In the genomic region with DNA sequence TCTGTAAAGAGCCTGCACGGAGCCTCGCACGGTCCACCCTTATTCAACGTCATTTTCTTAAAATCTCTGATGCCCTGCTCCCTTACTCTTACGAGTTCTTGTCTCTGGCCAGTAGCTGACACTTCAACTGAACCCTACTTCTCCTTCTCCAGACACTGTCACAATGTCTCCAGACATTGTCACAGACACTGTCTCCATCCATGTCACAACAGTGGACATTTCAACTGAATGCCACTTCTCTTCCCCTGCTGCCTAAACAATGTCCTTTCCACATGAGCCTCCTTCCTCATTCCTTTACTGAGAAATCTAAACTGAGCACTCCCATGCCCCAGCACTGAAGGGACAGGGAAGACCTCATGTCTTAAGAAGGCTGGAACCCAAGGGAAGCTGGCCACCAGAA, we compare ENCODE assay signal across 9 mouse cellular contexts. TPM values are rescaled to one million over a fixed set of nuclear protein-coding genes. Genes with fewer than 3 reads are reported as not detected.
DNase-seq lines count a peak whose midpoint lies in the region; ATAC-seq and TF ChIP-seq lines count a peak whose summit lies in the region.
"Had no signal": no experiment of that assay in that cellular context is flagged by ENCODE, and none has a peak within 500 bp of the region (broad histone marks: within the 10 kb centered on the region; RNA-seq: fewer than 3 reads in every experiment).

No protein-coding gene starts in this region.

- no peak overlapping the region for H3K9ac ChIP-seq in embryonic facial prominence, embryonic 15.5 days
- H3K9ac ChIP-seq in limb, embryonic 13.5 days, result peak overlapping the region; percentile 90
- H3K9ac ChIP-seq in neural tube, embryonic 14.5 days (replicated peaks; ENCODE audit: low read depth, low read length), result peak overlapping the region; percentile 32; the same call in 1 of the 2 replicates

- intact Hi-C loops in left cerebral cortex, adult 2 months (cut with DNase I), result no loop called here
- intact Hi-C loops in left cerebral cortex, postnatal 36 days (cut with DNase I), result no loop called here

- peaks cover 36% of the 10 kb centered on the region for H3K4me1 ChIP-seq in embryonic facial prominence, embryonic 15.5 days
- H3K4me1 ChIP-seq in limb, embryonic 13.5 days, result peaks cover 27% of the 10 kb centered on the region
- H3K4me1 ChIP-seq in neural tube, embryonic 14.5 days (ENCODE audit: control insufficient read depth, insufficient read depth, low read length), result peaks cover 20% of the 10 kb centered on the region

- ATAC-seq in embryonic facial prominence, embryonic 15.5 days (ENCODE audit: insufficient number of reproducible peaks, low FRiP score, low TSS enrichment, low read depth), result no peak
- no peak for ATAC-seq in limb, embryonic 13.5 days (ENCODE audit: low FRiP score, low read depth)
- ATAC-seq in neural tube, embryonic 14.5 days (ENCODE audit: low read depth), result no peak
- ATAC-seq in megakaryocyte-erythroid progenitor cell, adult 5-6 weeks (replicated peaks; ENCODE audit: low FRiP score, low TSS enrichment, poor library complexity, severe bottlenecking), result no peak

- peak overlapping the region; percentile 100 for H3K4me2 ChIP-seq in embryonic facial prominence, embryonic 15.5 days (replicated peaks)
- peak overlapping the region; percentile 95 for H3K4me2 ChIP-seq in limb, embryonic 13.5 days (replicated peaks)
- H3K4me2 ChIP-seq in neural tube, embryonic 14.5 days (ENCODE audit: low read depth, low read length), result peak overlapping the region; percentile 100

- no peaks in the 10 kb centered on the region for H3K27me3 ChIP-seq in embryonic facial prominence, embryonic 15.5 days
- H3K27me3 ChIP-seq in limb, embryonic 13.5 days, result 0 out of 2 replicates have a peak, but pooled peaks cover 2% of the 10 kb centered on the region
- H3K27me3 ChIP-seq in neural tube, embryonic 14.5 days (ENCODE audit: control insufficient read depth, insufficient read depth, low read length), result no peaks in the 10 kb centered on the region

- no peaks in the 10 kb centered on the region for H3K9me3 ChIP-seq in embryonic facial prominence, embryonic 15.5 days (replicated peaks)
- no peaks in the 10 kb centered on the region for H3K9me3 ChIP-seq in limb, embryonic 13.5 days
- no peaks in the 10 kb centered on the region for H3K9me3 ChIP-seq in neural tube, embryonic 14.5 days (ENCODE audit: control insufficient read depth, low read length)

- H3K36me3 ChIP-seq in embryonic facial prominence, embryonic 15.5 days, result peaks cover 43% of the 10 kb centered on the region
- H3K36me3 ChIP-seq in limb, embryonic 13.5 days, result peaks cover 37% of the 10 kb centered on the region
- H3K36me3 ChIP-seq in neural tube, embryonic 14.5 days (ENCODE audit: control insufficient read depth, insufficient read depth, low read length), result peaks cover 27% of the 10 kb centered on the region

- WGBS in embryonic facial prominence, embryonic 15.5 days, result 84% methylated on average over 5 of the region's 5 CpGs
- WGBS in limb, embryonic 13.5 days, result 87% methylated on average over 5 of the region's 5 CpGs
- WGBS in neural tube, embryonic 14.5 days, result 92% methylated on average over 5 of the region's 5 CpGs

- no peak for TF ChIP-seq CTCF in left cerebral cortex, adult 2 months (IDR thresholded peaks at IDR 0.05)

- H3K27ac ChIP-seq in left cerebral cortex, adult 2 months, result no peak overlapping the region
- no peak overlapping the region for H3K27ac ChIP-seq in embryonic facial prominence, embryonic 15.5 days (replicated peaks)
- H3K27ac ChIP-seq in limb, embryonic 13.5 days, result no peak overlapping the region
- no peak overlapping the region for H3K27ac ChIP-seq in neural tube, embryonic 14.5 days (ENCODE audit: low read depth, low read length)

- no peak for DNase-seq in left cerebral cortex, adult 2 months (ENCODE audit: extremely low spot score in 1 of 2, low spot score in 2 of 2)
- no peak for DNase-seq in left cerebral cortex, postnatal 36 days (ENCODE audit: low spot score in 2 of 2)
- DNase-seq in urinary bladder, postnatal 36 days (ENCODE audit: low spot score in 2 of 2), result no peak
- DNase-seq in embryo, embryonic 10.5 days (ENCODE audit: low spot score), result no peak
- DNase-seq: gastrocnemius, postnatal 14 days had no signal

- peak overlapping the region; percentile 84 for H3K4me3 ChIP-seq in left cerebral cortex, adult 2 months
- peak overlapping the region; percentile 60 for H3K4me3 ChIP-seq in embryonic facial prominence, embryonic 15.5 days (replicated peaks)
- H3K4me3 ChIP-seq in limb, embryonic 13.5 days, result peak overlapping the region; percentile 84
- H3K4me3 ChIP-seq in neural tube, embryonic 14.5 days (ENCODE audit: low read depth, low read length), result peak overlapping the region; percentile 54; the same call in 1 of the 2 replicates

RNA-seq across cellular contexts. Expression of gene Ccdc86, which starts 1.8 kb away (rescaled TPM):
- 10 to 100 TPM in 1 of 2 experiments, 1 to 10 TPM in 1; 7.8 to 10.6 TPM for total RNA-seq in left cerebral cortex, adult 2 months (2021)
- 1 to 10 TPM; 8.2 to 9.1 TPM for total RNA-seq in left cerebral cortex, postnatal 36 days (2021)
- polyA plus RNA-seq in embryonic facial prominence, embryonic 15.5 days (2015; fragmentation: Nextera tagmentation; extraction: Ambion mirVana), result 26.3 and 27.3 TPM in 2 replicates
- 29.7 and 30.4 TPM in 2 replicates for polyA plus RNA-seq in limb, embryonic 13.5 days (2015; fragmentation: Nextera tagmentation; extraction: Ambion mirVana)
- polyA plus RNA-seq in neural tube, embryonic 14.5 days (2014; fragmentation: Nextera tagmentation; extraction: Ambion mirVana), result 9.8 and 11.6 TPM in 2 replicates
- total RNA-seq in megakaryocyte-erythroid progenitor cell, adult 5-6 weeks (2014; fragmentation: Nextera tagmentation), result 24.8 and 30.6 TPM in 2 replicates
- total RNA-seq in megakaryocyte-erythroid progenitor cell, adult 5-6 weeks (2017), result 21.0 and 26.2 TPM in 2 replicates

RNA-seq across cellular contexts. Expression of gene Ptgdr2, which starts 10.3 kb away (rescaled TPM):
- total RNA-seq in left cerebral cortex, adult 2 months (2021), result under 1 TPM; 0.14 to 0.30 TPM
- under 1 TPM in 1 of 2 experiments, not detected in 1; 0.20 TPM for total RNA-seq in left cerebral cortex, postnatal 36 days (2021)
- polyA plus RNA-seq in embryonic facial prominence, embryonic 15.5 days (2015; fragmentation: Nextera tagmentation; extraction: Ambion mirVana), result 0.07 and 0.08 TPM in 2 replicates
- polyA plus RNA-seq in limb, embryonic 13.5 days (2015; fragmentation: Nextera tagmentation; extraction: Ambion mirVana), result 0.10 TPM in 1 of 2 replicates, not detected in the other
- polyA plus RNA-seq in neural tube, embryonic 14.5 days (2014; fragmentation: Nextera tagmentation; extraction: Ambion mirVana), result 0.10 and 0.11 TPM in 2 replicates
- not detected in 2 replicates for total RNA-seq in megakaryocyte-erythroid progenitor cell, adult 5-6 weeks (2014; fragmentation: Nextera tagmentation)
- not detected in 2 replicates for total RNA-seq in megakaryocyte-erythroid progenitor cell, adult 5-6 weeks (2017)

RNA-seq across cellular contexts. Expression of gene Zp1, which starts 26.8 kb away (rescaled TPM):
- total RNA-seq in left cerebral cortex, adult 2 months (2021), result not detected
- not detected for total RNA-seq in left cerebral cortex, postnatal 36 days (2021)
- polyA plus RNA-seq in embryonic facial prominence, embryonic 15.5 days (2015; fragmentation: Nextera tagmentation; extraction: Ambion mirVana), result not detected in 2 replicates
- not detected in 2 replicates for polyA plus RNA-seq in limb, embryonic 13.5 days (2015; fragmentation: Nextera tagmentation; extraction: Ambion mirVana)
- not detected in 2 replicates for polyA plus RNA-seq in neural tube, embryonic 14.5 days (2014; fragmentation: Nextera tagmentation; extraction: Ambion mirVana)
- not detected in 2 replicates for total RNA-seq in megakaryocyte-erythroid progenitor cell, adult 5-6 weeks (2014; fragmentation: Nextera tagmentation)
- total RNA-seq in megakaryocyte-erythroid progenitor cell, adult 5-6 weeks (2017), result not detected in 2 replicates

RNA-seq across cellular contexts. Expression of gene Ms4a10, which starts 27.3 kb away (rescaled TPM):
- not detected for total RNA-seq in left cerebral cortex, adult 2 months (2021)
- total RNA-seq in left cerebral cortex, postnatal 36 days (2021), result not detected
- polyA plus RNA-seq in embryonic facial prominence, embryonic 15.5 days (2015; fragmentation: Nextera tagmentation; extraction: Ambion mirVana), result 0.32 and 1.1 TPM in 2 replicates
- 0.38 TPM in 1 of 2 replicates, not detected in the other for polyA plus RNA-seq in limb, embryonic 13.5 days (2015; fragmentation: Nextera tagmentation; extraction: Ambion mirVana)
- not detected in 2 replicates for polyA plus RNA-seq in neural tube, embryonic 14.5 days (2014; fragmentation: Nextera tagmentation; extraction: Ambion mirVana)
- not detected in 2 replicates for total RNA-seq in megakaryocyte-erythroid progenitor cell, adult 5-6 weeks (2014; fragmentation: Nextera tagmentation)
- not detected in 2 replicates for total RNA-seq in megakaryocyte-erythroid progenitor cell, adult 5-6 weeks (2017)
- total RNA-seq: gastrocnemius, postnatal 14 days had no signal

RNA-seq across cellular contexts. Expression of gene Ms4a15, which starts 45.8 kb away (rescaled TPM):
- not detected for total RNA-seq in left cerebral cortex, adult 2 months (2021)
- under 1 TPM in 1 of 2 experiments, not detected in 1; 0.39 TPM for total RNA-seq in left cerebral cortex, postnatal 36 days (2021)
- not detected in 2 replicates for polyA plus RNA-seq in embryonic facial prominence, embryonic 15.5 days (2015; fragmentation: Nextera tagmentation; extraction: Ambion mirVana)
- not detected in 2 replicates for polyA plus RNA-seq in limb, embryonic 13.5 days (2015; fragmentation: Nextera tagmentation; extraction: Ambion mirVana)
- polyA plus RNA-seq in neural tube, embryonic 14.5 days (2014; fragmentation: Nextera tagmentation; extraction: Ambion mirVana), result not detected in 2 replicates
- total RNA-seq in megakaryocyte-erythroid progenitor cell, adult 5-6 weeks (2014; fragmentation: Nextera tagmentation), result not detected in 2 replicates
- total RNA-seq in megakaryocyte-erythroid progenitor cell, adult 5-6 weeks (2017), result not detected in 2 replicates
- total RNA-seq: gastrocnemius, postnatal 14 days had no signal
